Comparison of ENCODE assay signal across 14 mouse cellular contexts in the genomic region with DNA sequence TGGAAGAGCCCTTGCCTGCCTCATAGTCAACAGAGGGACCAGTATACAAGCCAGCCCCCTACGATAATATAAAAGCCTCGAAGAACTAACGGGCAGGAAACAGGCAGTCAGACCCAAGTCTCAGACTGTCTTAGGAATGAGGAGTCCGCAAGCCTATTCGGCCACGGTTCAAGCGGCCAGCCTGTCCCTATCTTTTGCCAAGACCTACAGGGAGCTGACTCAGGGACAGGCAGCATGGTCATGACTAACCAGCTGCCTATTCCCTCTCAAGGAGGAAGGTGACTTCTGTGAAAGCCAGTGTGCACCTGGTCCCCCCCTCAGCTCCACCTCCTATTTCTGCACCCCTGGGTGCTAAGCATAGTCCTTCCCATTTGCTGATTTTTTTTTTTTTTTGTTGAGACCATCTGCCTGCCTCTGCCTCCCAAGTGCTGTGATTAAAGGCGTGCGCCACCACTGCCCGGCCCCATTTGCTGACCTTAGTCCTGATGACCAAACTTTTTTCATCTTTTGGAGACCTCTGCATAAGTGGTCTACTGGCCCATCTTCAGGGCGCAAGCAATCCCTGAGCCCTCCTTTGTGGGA. TPM values are rescaled to one million over a fixed set of nuclear protein-coding genes. Genes with fewer than 3 reads are reported as not detected.
A peak's percentile ranks its signal among the peaks of the same experiment; 100 is the strongest.
DNase-seq lines count a peak whose midpoint lies in the region.
"Had no signal": no experiment of that assay in that cellular context is flagged by ENCODE, and none has a peak within 500 bp of the region (broad histone marks: within the 10 kb centered on the region; RNA-seq: fewer than 3 reads in every experiment).

No protein-coding gene starts in this region.

- H3K27ac ChIP-seq in hindbrain, embryonic 10.5 days = no peak overlapping the region
- H3K27ac ChIP-seq: hindbrain, embryonic 14.5 days; liver, embryonic 15.5 days had no signal

- no peaks in the 10 kb centered on the region for H3K27me3 ChIP-seq in hindbrain, embryonic 10.5 days (ENCODE audit: insufficient read depth, poor library complexity, severe bottlenecking)
- H3K27me3 ChIP-seq: liver, embryonic 15.5 days had no signal

- H3K9me3 ChIP-seq in hindbrain, embryonic 10.5 days = peaks cover 18% of the 10 kb centered on the region
- H3K9me3 ChIP-seq: liver, embryonic 15.5 days had no signal

- 87% methylated on average over 11 of the region's 11 CpGs for WGBS in hindbrain, embryonic 10.5 days

- H3K36me3 ChIP-seq in hindbrain, embryonic 10.5 days = peaks cover 33% of the 10 kb centered on the region

- peak; percentile 40 for DNase-seq in adrenal gland, postnatal 10 days
- no peak for DNase-seq in adrenal gland, adult 18-20 months (ENCODE audit: low spot score in 2 of 2)
- DNase-seq in A20 (ENCODE audit: low read depth, low spot score) = peak; percentile 71
- DNase-seq in cerebellum, adult 11 months = peak; percentile 76
- peak; percentile 78 to 79 for DNase-seq in cerebellum, postnatal 36 days
- DNase-seq in hindbrain, embryonic 10.5 days (ENCODE audit: low spot score) = no peak
- no peak for DNase-seq in lung, adult 18-20 months
- no peak for DNase-seq in frontal cortex, postnatal 36 days (ENCODE audit: low spot score in 2 of 2)
- DNase-seq: kidney, adult 18-20 months; kidney, postnatal 36 days; right cerebral cortex, postnatal 25 days had no signal

- peaks cover 3% of the 10 kb centered on the region; the same call in 1 of the 2 replicates for H3K4me1 ChIP-seq in hindbrain, embryonic 10.5 days (replicated peaks)

- H3K4me3 ChIP-seq in hindbrain, embryonic 10.5 days = no peak overlapping the region
- H3K4me3 ChIP-seq: erythroblast, embryonic 14.5 days; liver, embryonic 15.5 days had no signal

RNA-seq across cellular contexts. Expression of gene Tubg1, which starts 9.3 kb away (rescaled TPM):
- total RNA-seq in adrenal gland, postnatal 10 days (2021) = 10 to 100 TPM; 42.6 to 44.6 TPM
- total RNA-seq in adrenal gland, adult 18-20 months (2021) = 10 to 100 TPM; 32.9 to 37.0 TPM
- polyA plus RNA-seq in hindbrain, embryonic 10.5 days (2016; fragmentation: Nextera tagmentation; extraction: Ambion mirVana) = 136 and 141 TPM in 2 replicates

RNA-seq across cellular contexts. Expression of gene Retreg3, which starts 9.4 kb away (rescaled TPM):
- total RNA-seq in adrenal gland, postnatal 10 days (2021) = 10 to 100 TPM; 50.8 to 53.2 TPM
- 10 to 100 TPM; 50.3 to 57.4 TPM for total RNA-seq in adrenal gland, adult 18-20 months (2021)
- polyA plus RNA-seq in hindbrain, embryonic 10.5 days (2016; fragmentation: Nextera tagmentation; extraction: Ambion mirVana) = 17.8 and 21.2 TPM in 2 replicates

RNA-seq across cellular contexts. Expression of gene Tubg2, which starts 26.6 kb away (rescaled TPM):
- total RNA-seq in adrenal gland, postnatal 10 days (2021) = 1 to 10 TPM; 6.9 to 7.2 TPM
- total RNA-seq in adrenal gland, adult 18-20 months (2021) = 1 to 10 TPM; 5.9 to 6.4 TPM
- polyA plus RNA-seq in hindbrain, embryonic 10.5 days (2016; fragmentation: Nextera tagmentation; extraction: Ambion mirVana) = 2.8 and 4.8 TPM in 2 replicates
- polyA plus RNA-seq: erythroblast, embryonic 14.5 days had no signal

RNA-seq across cellular contexts. Expression of gene Psmc3ip, which starts 33.9 kb away (rescaled TPM):
- 1 to 10 TPM; 6.6 to 7.1 TPM for total RNA-seq in adrenal gland, postnatal 10 days (2021)
- 1 to 10 TPM; 2.8 to 3.8 TPM for total RNA-seq in adrenal gland, adult 18-20 months (2021)
- polyA plus RNA-seq in hindbrain, embryonic 10.5 days (2016; fragmentation: Nextera tagmentation; extraction: Ambion mirVana) = 59.7 and 72.5 TPM in 2 replicates

RNA-seq across cellular contexts. Expression of gene Cntnap1, which starts 41.2 kb away (rescaled TPM):
- 10 to 100 TPM; 12.1 to 15.9 TPM for total RNA-seq in adrenal gland, postnatal 10 days (2021)
- total RNA-seq in adrenal gland, adult 18-20 months (2021) = 1 to 10 TPM; 6.4 to 7.3 TPM
- polyA plus RNA-seq in hindbrain, embryonic 10.5 days (2016; fragmentation: Nextera tagmentation; extraction: Ambion mirVana) = 0.29 and 0.71 TPM in 2 replicates

Comparison
In these comparisons a context has a peak if more than half of its experiments do, and no peak if none do; other contexts are left out.
1. DNase-seq: peak in adrenal gland, postnatal 10 days (single experiment), A20 (single experiment), cerebellum, adult 11 months (single experiment) and cerebellum, postnatal 36 days (2 of 2); none in adrenal gland, adult 18-20 months (0 of 2), hindbrain, embryonic 10.5 days (single experiment), lung, adult 18-20 months (0 of 2) and frontal cortex, postnatal 36 days (0 of 2).